Mouse (Mus musculus): ENCODE results near the gene Nfkb1. TPM values are rescaled to one million over a fixed set of nuclear protein-coding genes. Genes with fewer than 3 reads are reported as not detected.

The Nfkb1 gene
- polyA plus RNA-seq, 1 experiment from 2014 or later = 13.7 TPM

DNA sequence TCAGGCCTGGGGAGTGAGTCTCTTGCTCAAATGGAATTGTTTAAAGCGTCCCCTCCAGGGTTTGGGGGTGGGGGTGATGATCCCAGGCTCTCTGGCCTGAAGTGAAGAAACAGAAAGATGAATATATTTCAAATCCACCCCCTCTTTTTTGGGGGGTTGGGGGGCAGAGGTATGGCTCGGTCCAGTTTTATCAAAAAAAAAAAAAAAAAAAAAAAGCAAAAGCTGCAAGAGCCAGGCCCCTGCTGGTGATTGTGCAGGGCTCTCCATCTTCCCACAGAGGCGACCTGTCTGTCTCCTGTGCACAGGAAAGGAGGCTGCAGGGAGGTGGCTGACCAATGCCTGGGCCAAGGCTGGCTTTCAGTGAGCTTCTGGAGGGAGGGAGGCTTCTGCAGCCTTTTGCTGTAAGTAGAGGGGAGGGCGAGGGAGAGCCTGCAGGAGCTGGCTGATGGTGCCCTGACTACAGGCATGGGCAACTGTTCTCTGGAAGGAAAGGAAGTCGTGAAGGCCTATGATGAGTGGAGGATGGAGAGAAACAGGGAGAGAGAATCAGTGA, 112.7 kb downstream of the Nfkb1 start:
- no peak for ATAC-seq
- H3K27ac ChIP-seq (ENCODE audit: low read length) = peak overlapping the region; percentile 10; the same call in 1 of the 2 replicates

DNA sequence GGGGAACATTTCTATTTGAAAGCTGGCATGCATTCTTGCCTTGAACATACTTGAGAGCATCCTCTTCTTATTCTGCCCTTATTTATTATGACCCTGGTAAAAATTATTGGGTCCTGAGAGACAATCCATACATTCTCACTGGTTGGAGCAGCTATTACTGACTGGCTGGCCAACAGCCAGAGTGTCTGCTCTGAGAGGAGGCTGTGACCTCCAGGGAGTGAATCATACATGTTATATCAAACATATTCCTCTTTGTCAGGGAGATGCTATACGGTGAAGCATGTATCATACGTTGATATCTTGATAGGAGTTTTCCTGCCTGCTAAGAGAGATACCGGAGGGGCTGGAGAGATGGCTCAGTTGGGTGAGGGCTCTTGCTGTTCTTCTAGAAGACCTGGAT, 116.2 kb downstream of the Nfkb1 start:
- no peak overlapping the region for H3K4me3 ChIP-seq (ENCODE audit: low read length)
- WGBS = 62% methylated on average over 3 of the region's 3 CpGs
- no peak overlapping the region for H3K27ac ChIP-seq (ENCODE audit: low read length)
- H3K9me3 ChIP-seq (ENCODE audit: control insufficient read depth, low read length) = no peaks in the 10 kb centered on the region
- peaks cover 3% of the 10 kb centered on the region; the same call in 1 of the 2 replicates for H3K36me3 ChIP-seq (ENCODE audit: control insufficient read depth, insufficient read depth, low read length)
- ATAC-seq = no peak
- no peak overlapping the region for H3K9ac ChIP-seq (ENCODE audit: low read depth, low read length)
- no peak overlapping the region for H3K4me2 ChIP-seq (ENCODE audit: low read depth, low read length)
- H3K4me1 ChIP-seq (ENCODE audit: control insufficient read depth, insufficient read depth, low read length) = peaks cover 13% of the 10 kb centered on the region
- H3K27me3 ChIP-seq (replicated peaks; ENCODE audit: control insufficient read depth, insufficient read depth, low read length) = no peaks in the 10 kb centered on the region

More for the DNA sequence above, 112.7 kb downstream of the Nfkb1 start:
- no peak overlapping the region for H3K4me2 ChIP-seq (ENCODE audit: low read depth, low read length)
- H3K9me3 ChIP-seq (ENCODE audit: control insufficient read depth, low read length) = no peaks in the 10 kb centered on the region
- WGBS = 48% methylated on average over 5 of the region's 5 CpGs
- H3K27me3 ChIP-seq (replicated peaks; ENCODE audit: control insufficient read depth, insufficient read depth, low read length) = no peaks in the 10 kb centered on the region
- H3K36me3 ChIP-seq (ENCODE audit: control insufficient read depth, insufficient read depth, low read length) = no peaks in the 10 kb centered on the region
- H3K9ac ChIP-seq (ENCODE audit: low read depth, low read length) = no peak overlapping the region; the same call in 1 of the 2 replicates
- no peak overlapping the region for H3K4me3 ChIP-seq (ENCODE audit: low read length)
- H3K4me1 ChIP-seq (ENCODE audit: control insufficient read depth, insufficient read depth, low read length) = peaks cover 6% of the 10 kb centered on the region

DNA sequence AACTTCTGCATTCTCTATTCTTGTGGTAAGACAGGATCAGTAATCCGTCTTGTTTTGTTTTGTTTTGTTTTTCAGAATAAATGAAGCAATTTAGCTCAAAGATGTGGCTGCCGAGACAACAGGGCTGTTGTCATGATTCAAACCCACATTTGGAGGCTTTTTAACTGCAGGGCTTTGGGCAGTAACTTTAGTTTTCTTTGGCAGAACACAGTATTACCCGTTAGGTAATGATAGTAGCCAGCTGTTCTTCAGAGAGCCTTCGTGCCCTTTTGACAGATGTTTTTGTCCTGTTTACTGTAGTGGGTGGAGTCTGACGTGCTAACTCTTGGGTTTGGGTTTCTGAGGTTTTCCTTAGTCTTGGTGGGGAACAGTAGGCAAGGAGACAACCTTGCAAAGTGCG, 118.3 kb downstream of the Nfkb1 start:
- Histone ChIP-seq H3K9ac (ENCODE audit: low read depth, low read length) (0 out of 2 replicates have a peak overlapping the region, but pooled peaks have one; percentile 10), H3K36me3 (ENCODE audit: control insufficient read depth, insufficient read depth, low read length) (peaks cover 3% of the 10 kb centered on the region; the same call in 1 of the 2 replicates), H3K27ac (ENCODE audit: low read length) (no peak overlapping the region), H3K4me3 (ENCODE audit: low read length) (no peak overlapping the region), H3K27me3 (replicated peaks; ENCODE audit: control insufficient read depth, insufficient read depth, low read length) (no peaks in the 10 kb centered on the region), H3K4me2 (ENCODE audit: low read depth, low read length) (no peak overlapping the region), H3K4me1 (ENCODE audit: control insufficient read depth, insufficient read depth, low read length) (peaks cover 7% of the 10 kb centered on the region; the same call in 1 of the 2 replicates), H3K9me3 (ENCODE audit: control insufficient read depth, low read length) (no peaks in the 10 kb centered on the region)
- 41% methylated on average over 6 of the region's 6 CpGs for WGBS
- no peak for ATAC-seq

DNA sequence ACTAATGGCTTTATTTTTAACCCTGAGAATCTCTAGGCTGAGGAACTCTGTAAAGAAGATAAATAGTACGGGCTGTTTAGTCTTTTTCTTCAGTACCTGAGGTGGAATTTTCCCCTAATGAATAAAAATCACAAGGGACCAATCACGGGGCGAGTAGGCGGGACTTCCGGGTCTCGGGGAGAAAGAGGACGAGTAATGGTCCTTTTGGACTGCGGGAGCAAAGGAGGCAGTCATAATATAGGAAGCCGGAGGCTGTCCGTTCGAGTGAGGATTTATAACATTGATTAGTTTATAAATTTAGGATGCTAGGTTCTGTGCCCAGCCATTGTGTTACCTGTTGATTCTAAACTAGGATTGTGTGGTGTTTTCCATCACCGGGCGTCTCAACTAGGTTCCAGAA, 119.8 kb downstream of the Nfkb1 start:
- Histone ChIP-seq H3K36me3 (ENCODE audit: control insufficient read depth, insufficient read depth, low read length) (peaks cover 3% of the 10 kb centered on the region; the same call in 1 of the 2 replicates), H3K4me1 (ENCODE audit: control insufficient read depth, insufficient read depth, low read length) (peaks cover 7% of the 10 kb centered on the region; the same call in 1 of the 2 replicates), H3K9me3 (ENCODE audit: control insufficient read depth, low read length) (no peaks in the 10 kb centered on the region), H3K27ac (ENCODE audit: low read length) (no peak overlapping the region), H3K27me3 (replicated peaks; ENCODE audit: control insufficient read depth, insufficient read depth, low read length) (no peaks in the 10 kb centered on the region), H3K4me2 (ENCODE audit: low read depth, low read length) (no peak overlapping the region), H3K4me3 (ENCODE audit: low read length) (no peak overlapping the region), H3K9ac (ENCODE audit: low read depth, low read length) (no peak overlapping the region)
- WGBS = 70% methylated on average over 13 of the region's 13 CpGs
- no peak for ATAC-seq

DNA sequence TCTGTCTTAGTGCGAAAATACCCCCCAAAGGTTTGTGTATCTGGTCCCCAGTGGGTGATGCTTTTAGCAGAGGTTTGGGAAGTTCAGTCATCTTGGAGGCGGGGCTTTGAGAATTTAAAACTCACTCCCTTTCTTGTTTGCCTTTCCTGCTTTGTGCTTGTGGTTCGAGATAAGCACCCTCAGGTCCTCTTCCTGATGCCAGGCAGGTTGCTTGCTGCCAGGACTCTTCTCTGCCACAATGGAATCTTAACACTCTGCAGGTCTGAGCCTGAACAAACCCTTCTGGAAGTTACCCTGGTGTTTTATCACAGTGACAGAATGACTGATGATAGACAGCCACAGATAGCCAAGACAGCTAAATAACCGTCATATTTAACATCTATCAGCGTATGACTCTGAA, 122.7 kb downstream of the Nfkb1 start:
- 61% methylated on average over 5 of the region's 5 CpGs for whole genome bisulfite sequencing
- H3K36me3 ChIP-seq (ENCODE audit: control insufficient read depth, insufficient read depth, low read length) = peaks cover 3% of the 10 kb centered on the region; the same call in 1 of the 2 replicates
- H3K27ac ChIP-seq (ENCODE audit: low read length) = no peak overlapping the region
- no peak for ATAC-seq
- no peaks in the 10 kb centered on the region for H3K9me3 ChIP-seq (ENCODE audit: control insufficient read depth, low read length)
- no peak overlapping the region for H3K9ac ChIP-seq (ENCODE audit: low read depth, low read length)
- H3K4me1 ChIP-seq (ENCODE audit: control insufficient read depth, insufficient read depth, low read length) = peaks cover 7% of the 10 kb centered on the region; the same call in 1 of the 2 replicates
- no peak overlapping the region for H3K4me3 ChIP-seq (ENCODE audit: low read length)
- H3K4me2 ChIP-seq (ENCODE audit: low read depth, low read length) = no peak overlapping the region
- no peaks in the 10 kb centered on the region for H3K27me3 ChIP-seq (replicated peaks; ENCODE audit: control insufficient read depth, insufficient read depth, low read length)

DNA sequence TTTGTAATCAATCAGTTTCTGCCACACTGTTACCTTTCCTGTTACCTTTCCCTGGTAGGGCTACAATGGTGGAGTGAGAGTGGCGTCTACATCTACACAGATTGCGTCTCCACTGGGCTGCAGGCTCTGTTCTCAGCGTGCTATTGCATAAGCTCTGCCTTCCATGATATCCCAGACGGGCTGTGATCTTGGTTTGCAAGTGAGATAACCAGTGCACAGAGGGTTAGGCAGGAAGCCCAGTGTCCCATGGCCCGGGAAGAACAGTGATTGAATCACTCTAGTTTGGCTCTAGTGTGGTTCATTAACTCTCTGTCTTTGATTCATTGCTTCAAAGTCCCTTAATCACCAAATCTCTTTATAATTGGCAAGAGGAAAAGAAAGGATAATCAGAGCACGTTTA, 123.5 kb downstream of the Nfkb1 start:
- Histone ChIP-seq H3K36me3 (ENCODE audit: control insufficient read depth, insufficient read depth, low read length) (peaks cover 3% of the 10 kb centered on the region; the same call in 1 of the 2 replicates), H3K4me1 (ENCODE audit: control insufficient read depth, insufficient read depth, low read length) (no peaks in the 10 kb centered on the region), H3K9me3 (ENCODE audit: control insufficient read depth, low read length) (no peaks in the 10 kb centered on the region), H3K27me3 (replicated peaks; ENCODE audit: control insufficient read depth, insufficient read depth, low read length) (no peaks in the 10 kb centered on the region), H3K4me3 (ENCODE audit: low read length) (no peak overlapping the region), H3K4me2 (ENCODE audit: low read depth, low read length) (no peak overlapping the region), H3K27ac (ENCODE audit: low read length) (no peak overlapping the region), H3K9ac (ENCODE audit: low read depth, low read length) (no peak overlapping the region)
- WGBS = 77% methylated on average over 6 of the region's 6 CpGs
- no peak for ATAC-seq

DNA sequence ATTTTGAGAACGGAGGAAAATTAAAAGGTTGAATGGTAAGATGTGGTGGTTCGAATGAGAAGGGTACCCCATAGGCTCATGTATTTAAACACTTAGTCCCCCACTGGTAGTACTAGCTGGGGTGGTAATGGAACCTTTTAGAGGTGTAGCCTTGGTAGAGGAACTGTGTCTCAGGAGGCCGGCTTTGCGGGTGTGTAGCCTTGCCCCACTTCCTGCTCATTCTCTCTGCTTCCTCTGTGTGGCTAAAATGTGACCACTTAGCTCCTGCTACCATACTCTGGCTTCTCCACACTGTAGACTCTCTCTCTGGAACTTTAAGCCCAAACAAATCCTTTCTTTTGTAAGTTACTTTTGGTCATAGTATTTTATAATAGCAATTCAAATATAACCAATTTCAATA, 126.0 kb downstream of the Nfkb1 start:
- no peak for ATAC-seq
- 90% methylated on average over 4 of the region's 4 CpGs for WGBS
- no peaks in the 10 kb centered on the region for H3K9me3 ChIP-seq (ENCODE audit: control insufficient read depth, low read length)

DNA sequence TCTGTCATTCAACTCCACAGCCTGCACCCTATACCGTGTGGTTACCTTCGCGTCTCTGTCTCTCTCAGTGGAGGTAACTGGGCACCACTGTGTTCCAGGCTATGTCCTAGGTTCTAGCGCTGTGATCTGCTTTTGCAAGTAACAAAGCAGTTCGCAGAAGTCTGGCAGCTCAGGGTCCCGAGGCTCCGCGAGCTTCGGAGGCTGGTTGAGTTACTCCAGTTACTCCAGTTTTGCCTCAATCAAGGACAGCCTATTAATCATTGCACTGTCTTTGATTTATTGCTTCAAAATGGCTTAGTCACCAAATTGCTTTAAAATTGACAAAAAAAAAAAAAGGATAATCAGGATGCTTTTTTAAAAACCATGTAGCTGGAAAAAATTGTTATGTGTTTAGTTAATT, 126.6 kb downstream of the Nfkb1 start:
- Histone ChIP-seq H3K4me1 (ENCODE audit: control insufficient read depth, insufficient read depth, low read length) (no peaks in the 10 kb centered on the region), H3K4me3 (ENCODE audit: low read length) (no peak overlapping the region), H3K9me3 (ENCODE audit: control insufficient read depth, low read length) (no peaks in the 10 kb centered on the region), H3K9ac (ENCODE audit: low read depth, low read length) (no peak overlapping the region), H3K4me2 (ENCODE audit: low read depth, low read length) (no peak overlapping the region), H3K36me3 (ENCODE audit: control insufficient read depth, insufficient read depth, low read length) (no peaks in the 10 kb centered on the region), H3K27me3 (replicated peaks; ENCODE audit: control insufficient read depth, insufficient read depth, low read length) (no peaks in the 10 kb centered on the region), H3K27ac (ENCODE audit: low read length) (no peak overlapping the region)
- no peak for ATAC-seq
- 81% methylated on average over 9 of the region's 9 CpGs for WGBS

More for the DNA sequence above, 126.0 kb downstream of the Nfkb1 start:
- no peak overlapping the region for H3K9ac ChIP-seq (ENCODE audit: low read depth, low read length)
- no peak overlapping the region for H3K4me2 ChIP-seq (ENCODE audit: low read depth, low read length)
- H3K27ac ChIP-seq (ENCODE audit: low read length) = no peak overlapping the region
- no peaks in the 10 kb centered on the region for H3K4me1 ChIP-seq (ENCODE audit: control insufficient read depth, insufficient read depth, low read length)
- no peak overlapping the region for H3K4me3 ChIP-seq (ENCODE audit: low read length)
- H3K27me3 ChIP-seq (replicated peaks; ENCODE audit: control insufficient read depth, insufficient read depth, low read length) = no peaks in the 10 kb centered on the region
- H3K36me3 ChIP-seq (ENCODE audit: control insufficient read depth, insufficient read depth, low read length) = peaks cover 1% of the 10 kb centered on the region; the same call in 1 of the 2 replicates

DNA sequence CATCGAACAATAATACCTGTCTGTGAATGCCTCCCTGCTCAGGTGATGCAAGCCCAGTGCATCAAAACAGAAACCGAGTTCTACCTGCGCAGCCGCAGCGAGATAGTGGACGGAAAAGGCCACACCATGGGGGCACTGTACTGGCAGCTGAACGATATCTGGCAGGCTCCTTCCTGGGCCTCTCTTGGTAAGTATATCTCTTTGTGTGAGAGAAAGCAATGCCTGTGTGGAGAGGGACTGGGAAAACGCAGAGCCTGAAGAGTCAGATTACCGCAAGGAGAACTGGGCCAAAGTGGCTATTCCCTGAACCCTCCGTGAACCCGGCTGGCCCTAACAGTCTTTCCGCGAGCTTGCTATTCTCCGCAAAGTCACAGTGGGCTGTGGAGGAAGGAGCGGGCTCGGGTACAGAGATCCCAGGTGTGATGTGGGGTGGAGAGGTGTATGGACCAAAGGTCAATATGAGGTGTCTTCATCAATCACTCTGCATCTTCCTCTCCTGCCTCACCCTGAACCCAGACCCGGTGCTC, 128.1 kb downstream of the Nfkb1 start:
- no peaks in the 10 kb centered on the region for H3K4me1 ChIP-seq (ENCODE audit: control insufficient read depth, insufficient read depth, low read length)
- no peaks in the 10 kb centered on the region for H3K9me3 ChIP-seq (ENCODE audit: control insufficient read depth, low read length)
- H3K27me3 ChIP-seq (replicated peaks; ENCODE audit: control insufficient read depth, insufficient read depth, low read length) = no peaks in the 10 kb centered on the region
- WGBS = 78% methylated on average over 17 of the region's 17 CpGs
- H3K4me3 ChIP-seq (ENCODE audit: low read length) = no peak overlapping the region
- H3K27ac ChIP-seq (ENCODE audit: low read length) = no peak overlapping the region
- ATAC-seq = no peak
- no peaks in the 10 kb centered on the region for H3K36me3 ChIP-seq (ENCODE audit: control insufficient read depth, insufficient read depth, low read length)
- no peak overlapping the region for H3K4me2 ChIP-seq (ENCODE audit: low read depth, low read length)
- no peak overlapping the region for H3K9ac ChIP-seq (ENCODE audit: low read depth, low read length)

Data from intestine, embryonic 16.5 days (tissue).